Mouse (Mus musculus): Measurements from ENCODE around the gene Mrps36. TPM values are rescaled to one million over a fixed set of nuclear protein-coding genes. Genes with fewer than 3 reads are reported as not detected.

Gene Mrps36
- polyA plus RNA-seq, 1 experiment from 2014 or later = 151 TPM

Other genes starting within 250 kb of the Mrps36 start
- 5.4 and 9.1 TPM in 2 replicates for gene Ocln, start 191.9 kb downstream of the Mrps36 start, polyA plus RNA-seq (2015; fragmentation: Nextera tagmentation; extraction: Ambion mirVana)
- 2.4 TPM in 2 replicates for gene Marveld2, start 127.7 kb downstream of the Mrps36 start, polyA plus RNA-seq (2015; fragmentation: Nextera tagmentation; extraction: Ambion mirVana)
- gene Ak6, start 93.7 kb downstream of the Mrps36 start, polyA plus RNA-seq (2015; fragmentation: Nextera tagmentation; extraction: Ambion mirVana) = 335 and 338 TPM in 2 replicates
- gene Rad17, start 93.6 kb downstream of the Mrps36 start, polyA plus RNA-seq (2015; fragmentation: Nextera tagmentation; extraction: Ambion mirVana) = 19.8 and 19.9 TPM in 2 replicates
- 21.2 and 28.6 TPM in 2 replicates for gene Taf9, start 93.1 kb downstream of the Mrps36 start, polyA plus RNA-seq (2015; fragmentation: Nextera tagmentation; extraction: Ambion mirVana)
- 1.9 TPM in 2 replicates for gene Ccdc125, start 74.9 kb downstream of the Mrps36 start, polyA plus RNA-seq (2015; fragmentation: Nextera tagmentation; extraction: Ambion mirVana)
- gene Cdk7, start 13.7 kb downstream of the Mrps36 start, polyA plus RNA-seq (2015; fragmentation: Nextera tagmentation; extraction: Ambion mirVana) = 50.7 and 53.1 TPM in 2 replicates
- gene Cenph, start 31.2 kb upstream of the Mrps36 start, polyA plus RNA-seq (2015; fragmentation: Nextera tagmentation; extraction: Ambion mirVana) = 10.2 and 11.5 TPM in 2 replicates
- 57.6 and 65.0 TPM in 2 replicates for gene Ccnb1, start 41.9 kb upstream of the Mrps36 start, polyA plus RNA-seq (2015; fragmentation: Nextera tagmentation; extraction: Ambion mirVana)
- 32.9 and 34.3 TPM in 2 replicates for gene Slc30a5, start 88.8 kb upstream of the Mrps36 start, polyA plus RNA-seq (2015; fragmentation: Nextera tagmentation; extraction: Ambion mirVana)